Mouse (Mus musculus) WW6 (cell line): ENCODE measurements around the gene Hoxb7.

Experiments
- DNase-seq: peaks from one replicate; pipeline ENCODE4 v3.0.0-alpha.2; 2013; ENCODE audit warnings: low read depth, low spot score

Hoxb7 gene

DNA sequence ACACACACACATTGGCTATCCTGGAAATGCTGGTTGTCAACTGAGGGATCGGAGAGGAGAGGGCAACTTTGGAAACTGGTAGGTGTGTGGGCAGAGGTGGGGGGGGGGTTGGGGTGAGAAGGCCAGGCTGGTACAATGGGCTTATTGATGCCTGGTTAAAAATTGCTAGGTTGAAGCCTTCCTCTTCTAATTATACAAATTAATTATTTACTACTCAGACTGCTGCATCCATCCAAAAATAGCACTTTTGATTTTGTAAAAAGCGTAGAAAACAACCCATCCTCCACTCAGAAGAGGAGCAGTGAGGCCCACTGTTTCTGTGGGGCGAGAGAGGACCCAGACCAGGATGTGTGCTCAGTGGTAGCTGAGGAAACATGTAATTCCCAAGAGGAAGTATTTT, 48.6 kb downstream of the Hoxb7 start:
- no peak for DNase-seq

GRCm38 (mm10) chr11:96336597-96336996, 50.2 kb downstream of the Hoxb7 start:
- no peak for DNase-seq

- no peak for DNase-seq
Measured at GRCm38 (mm10) chr11:96337026-96337425, 50.6 kb downstream of the Hoxb7 start.

- DNase-seq = no peak
Measured at GRCm38 (mm10) chr11:96338957-96339855, 52.8 kb downstream of the Hoxb7 start.
